Mouse (Mus musculus) forebrain, embryonic 16.5 days (tissue): Measurements from ENCODE around the gene Gm21650. TPM values are rescaled to one million over a fixed set of nuclear protein-coding genes. Genes with fewer than 3 reads are reported as not detected.
"Not testable (repeated sequence)": the region's sequence is repeated elsewhere in the genome, so short reads cannot be mapped to it uniquely, and the experiment has no call there.

Experiments used
- ATAC-seq: fragments of 200-750 bp; cut with Nextera tagmentation; 2 replicates; pipeline ENCODE4 v1.8.0; 2017; ENCODE audit warnings: mild to moderate bottlenecking, moderate library complexity
- H3K27ac ChIP-seq: fragments of 300-500 bp; sonication (generic); 2 replicates; pipeline ENCODE4 v1.5.1; 2014; ENCODE audit warnings: low read length, control low read depth
- H3K27me3 ChIP-seq: fragments of 300-500 bp; sonication (generic); replicated peaks from 2 replicates; pipeline ENCODE4 v1.6.1; 2014; ENCODE audit warnings: low read length; ENCODE audit not compliant: control insufficient read depth, insufficient read depth
- H3K36me3 ChIP-seq: fragments of 300-500 bp; sonication (generic); 2 replicates; pipeline ENCODE4 v1.6.1; 2014; ENCODE audit not compliant: control insufficient read depth, insufficient read depth
- H3K4me1 ChIP-seq: fragments of 300-500 bp; sonication (generic); replicated peaks from 2 replicates; pipeline ENCODE4 v1.6.1; 2014; ENCODE audit warnings: low read length; ENCODE audit not compliant: control insufficient read depth, insufficient read depth
- H3K4me2 ChIP-seq: fragments of 300-500 bp; sonication (generic); 2 replicates; pipeline ENCODE4 v1.6.1; 2014; ENCODE audit warnings: mild to moderate bottlenecking, low read length, control low read depth
- H3K4me3 ChIP-seq: fragments of 300-500 bp; sonication (generic); replicated peaks from 2 replicates; pipeline ENCODE4 v1.5.1; 2014; ENCODE audit warnings: mild to moderate bottlenecking, low read length, control low read depth
- H3K9ac ChIP-seq: fragments of 300-500 bp; sonication (generic); replicated peaks from 2 replicates; pipeline ENCODE4 v1.6.1; 2014; ENCODE audit warnings: low read depth, low read length, control low read depth
- H3K9me3 ChIP-seq: fragments of 300-500 bp; sonication (generic); 2 replicates; pipeline ENCODE4 v1.6.1; 2016; ENCODE audit warnings: low read length; ENCODE audit not compliant: control insufficient read depth
- WGBS: fragments of 180-500 bp; shearing (Covaris S2); extraction: QIAGEN DNeasy Blood & Tissue Kit; methylation state at CpG from one replicate; pipeline ENCODE4 v1.1.7; 2014; 5-methylcytosine and 5-hydroxymethylcytosine counted together
- polyA plus RNA-seq: library from polyadenylated mRNA; unstranded; fragments of >200 nt; fragmentation: Nextera tagmentation; extraction: Ambion mirVana; gene quantifications from 2 replicates; pipeline ENCODE4 v1.2.1, GENCODE M21; 2015

The Gm21650 gene
- polyA plus RNA-seq, result not detected in 2 replicates

GRCm38 (mm10) chrY:77692508-77692907 lies at the start of gene Gm21650:
Gm21650 (plus strand) TSS chrY:77692808.
- H3K9me3 ChIP-seq, H3K4me3 ChIP-seq, H3K36me3 ChIP-seq, H3K27me3 ChIP-seq, H3K27ac ChIP-seq, H3K9ac ChIP-seq, H3K4me2 ChIP-seq, ATAC-seq, H3K4me1 ChIP-seq: not testable (repeated sequence)
- 20% methylated on average over 1 of the region's 6 CpGs for WGBS
